Mouse (Mus musculus): ENCODE measurements around the gene Adam8.

The Adam8 gene

DNA sequence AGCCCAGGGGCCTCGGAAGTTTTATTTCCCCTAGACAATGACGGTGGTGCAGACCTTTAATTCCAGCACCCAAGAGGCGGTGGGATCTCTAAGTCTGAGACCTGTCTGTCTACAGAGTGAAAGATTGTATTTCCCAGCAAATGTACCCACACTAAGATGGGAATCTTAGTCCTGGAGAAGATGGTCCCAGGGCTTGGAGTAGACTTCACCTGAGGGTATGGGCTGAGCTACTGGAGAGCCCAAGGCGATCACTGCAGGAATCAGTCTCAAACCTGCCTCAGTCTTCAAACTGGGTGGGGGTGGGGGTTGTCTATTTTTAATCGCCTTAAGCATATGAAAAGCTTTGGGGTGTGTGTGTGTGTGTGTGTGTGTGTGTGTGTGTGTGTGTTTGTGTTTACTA is 46.3 kb downstream of the Adam8 start:
- no peak for DNase-seq (ENCODE audit: low read depth, low spot score)

DNA sequence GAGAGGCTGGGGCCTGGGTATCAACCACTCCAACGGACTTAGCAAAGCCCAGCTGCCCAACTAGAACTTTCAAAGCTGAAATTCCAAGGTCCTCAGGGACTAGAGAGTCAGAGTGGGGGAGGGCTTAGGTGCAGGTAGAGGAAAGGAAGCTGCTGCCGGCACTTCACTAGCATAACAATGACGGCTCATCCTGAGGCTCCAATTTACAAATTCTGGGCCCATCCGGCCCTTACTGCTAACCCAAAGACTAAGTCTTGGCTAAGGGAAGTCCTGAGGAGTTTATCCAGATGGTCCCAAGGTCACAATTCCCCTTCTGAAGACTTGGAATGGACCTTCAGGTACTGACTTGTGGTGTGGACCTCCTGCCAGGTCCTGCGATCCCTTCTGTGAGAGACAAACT is 46.8 kb downstream of the Adam8 start:
- no peak for DNase-seq (ENCODE audit: low read depth, low spot score)

GRCm38 (mm10) chr7:139944291-139945240 is 47.8 kb downstream of the Adam8 start:
- DNase-seq (ENCODE audit: low read depth, low spot score): no peak

DNA sequence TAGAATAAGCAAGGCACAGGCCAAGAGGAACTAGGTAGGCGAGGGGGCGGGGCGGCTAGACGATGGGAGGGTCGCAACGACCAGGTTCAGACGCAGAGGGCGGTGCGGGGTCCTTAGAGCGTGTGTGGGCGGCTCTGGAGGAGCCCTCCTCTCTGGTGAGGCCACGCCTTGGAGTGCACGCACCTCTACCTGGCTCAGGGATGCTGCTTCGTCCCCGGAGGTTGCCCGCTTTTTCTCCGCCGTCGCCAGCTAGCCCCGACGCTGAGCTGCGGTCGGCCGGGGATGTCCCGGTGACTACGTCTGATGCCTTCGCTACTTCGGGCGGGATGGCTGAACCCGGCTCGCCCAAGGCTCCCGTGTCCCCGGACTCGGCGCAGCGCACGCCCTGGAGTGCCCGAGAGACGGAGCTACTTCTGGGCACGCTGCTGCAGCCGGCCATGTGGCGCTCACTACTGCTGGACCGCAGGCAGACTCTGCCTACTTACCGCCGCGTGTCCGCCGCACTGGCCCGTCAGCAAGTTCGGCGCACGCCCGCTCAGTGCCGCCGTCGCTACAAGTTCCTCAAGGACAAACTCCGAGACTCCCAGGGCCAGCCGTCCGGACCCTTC is 48.6 kb downstream of the Adam8 start, which contains the start of gene Utf1:
Gene Utf1, plus strand, starts transcription at position 116 of the 608 bp plus-strand sequence.
- no peak for DNase-seq (ENCODE audit: low read depth, low spot score)

- no peak for DNase-seq (ENCODE audit: low read depth, low spot score)
These were observed 51.7 kb downstream of the Adam8 start for GRCm38 (mm10) chr7:139940476-139941209.

GRCm38 (mm10) chr7:139937810-139938209 is 54.6 kb downstream of the Adam8 start:
- no peak for DNase-seq (ENCODE audit: low read depth, low spot score)

- DNase-seq (ENCODE audit: low read depth, low spot score): no peak
These were observed 55.2 kb downstream of the Adam8 start for GRCm38 (mm10) chr7:139937138-139937537.

DNA sequence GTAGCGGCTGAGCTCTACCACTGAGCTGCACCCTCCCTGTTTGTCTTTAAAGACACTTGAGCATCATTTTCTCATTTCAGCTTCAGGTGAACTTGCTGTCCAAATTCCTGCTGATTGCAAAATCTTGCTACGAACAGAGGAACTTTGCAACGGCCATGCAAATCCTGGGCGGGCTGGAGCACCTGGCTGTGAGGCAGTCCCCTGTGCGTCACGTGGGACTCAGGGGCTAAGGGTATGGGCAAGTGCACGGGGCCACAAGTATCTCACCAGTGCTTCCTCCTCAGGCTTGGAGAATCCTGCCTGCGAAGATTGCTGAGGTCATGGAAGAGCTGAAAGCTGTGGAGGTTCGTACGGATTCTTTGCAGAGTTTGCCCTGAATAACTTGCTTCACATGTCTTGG is 55.7 kb downstream of the Adam8 start:
- no peak for DNase-seq (ENCODE audit: low read depth, low spot score)

DNA sequence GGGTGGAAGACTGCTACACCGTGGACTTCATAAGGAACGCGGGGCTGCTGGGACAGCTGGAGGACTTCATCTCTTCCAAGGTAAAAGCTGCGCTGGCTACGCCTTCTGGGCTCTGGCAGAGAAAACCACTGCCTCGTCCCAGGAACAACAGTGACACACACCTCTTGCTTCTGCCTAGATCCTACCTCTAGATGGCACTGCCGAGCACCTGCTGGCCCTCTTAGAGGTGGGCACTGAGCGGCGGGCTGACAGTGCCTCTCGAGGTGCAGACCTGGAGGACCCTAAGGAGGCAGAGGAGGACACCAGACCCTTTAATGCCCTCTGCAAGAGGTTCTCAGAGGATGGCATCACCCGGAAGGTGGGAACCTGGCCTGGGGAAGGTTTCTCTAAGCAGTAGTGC is 61.6 kb downstream of the Adam8 start:
- no peak for DNase-seq (ENCODE audit: low read depth, low spot score)

Measured in brain, embryonic 18.5 days (tissue).